Mouse (Mus musculus) G1E (cell line): ENCODE data around the gene Chp1. TPM values are rescaled to one million over a fixed set of nuclear protein-coding genes. Genes with fewer than 3 reads are reported as not detected.
"Not testable (repeated sequence)": the region's sequence is repeated elsewhere in the genome, so short reads cannot be mapped to it uniquely, and the experiment has no call there.

ENCODE experiments used
- ATAC-seq: 2 replicates; pipeline ENCODE4 v1.8.0; 2016; ENCODE audit warnings: mild to moderate bottlenecking; ENCODE audit not compliant: insufficient number of reproducible peaks, poor library complexity, low FRiP score, severe bottlenecking; ENCODE audit errors: extremely low read depth
- DNase-seq: peaks from one replicate; pipeline ENCODE4 v3.0.0; 2012; ENCODE audit warnings: low spot score
- H3K27me3 ChIP-seq: 2 replicates; pipeline ENCODE4 v1.6.1; 2012; ENCODE audit warnings: mild to moderate bottlenecking, low read length, inconsistent platforms; ENCODE audit not compliant: insufficient read depth
- H3K36me3 ChIP-seq: replicated peaks from 2 replicates; pipeline ENCODE3; 2012; ENCODE audit warnings: mild to moderate bottlenecking, inconsistent platforms
- H3K4me1 ChIP-seq: 2 replicates; pipeline ENCODE4 v1.6.1; 2012; ENCODE audit warnings: low read depth, low read length, inconsistent platforms, mixed read lengths; ENCODE audit not compliant: insufficient read depth
- H3K4me3 ChIP-seq: 2 replicates; pipeline ENCODE4 v1.5.1; 2012; ENCODE audit warnings: low read depth, mild to moderate bottlenecking, inconsistent platforms, low read length, moderate library complexity, mixed read lengths
- H3K9me3 ChIP-seq: replicated peaks from 2 replicates; pipeline ENCODE4 v1.6.1; 2012; ENCODE audit warnings: inconsistent platforms
- CTCF ChIP-seq: IDR thresholded peaks from 2 replicates; pipeline ENCODE4 v1.5.1; 2012; ENCODE audit warnings: low read depth, low read length, inconsistent platforms, mixed read lengths
- GATA1 ChIP-seq: IDR thresholded peaks from 2 replicates; pipeline ENCODE4 v1.6.1; 2012; ENCODE audit warnings: borderline replicate concordance, low read length, inconsistent platforms, mixed read lengths
- GATA2 ChIP-seq: IDR thresholded peaks from 2 replicates; pipeline ENCODE4 v1.6.1; 2012; ENCODE audit warnings: low read depth, low read length, inconsistent platforms, borderline replicate concordance
- POLR2AphosphoS5 ChIP-seq: IDR thresholded peaks from 2 replicates; pipeline ENCODE4 v1.6.1; 2012; ENCODE audit warnings: low read depth, low read length, inconsistent platforms; ENCODE audit not compliant: insufficient replicate concordance
- TAL1 ChIP-seq: conservative IDR thresholded peaks from 2 replicates; pipeline ENCODE4 v1.6.1; 2012; ENCODE audit warnings: low read depth, low read length, inconsistent platforms, mixed read lengths
- polyA plus RNA-seq: library from polyadenylated mRNA; stranded (reverse); fragments of >175 nt; gene quantifications from 2 replicates; pipeline ENCODE4 v1.2.3, GENCODE M21; 2012
- total RNA-seq, 2 experiments: library from RNA; stranded (forward) in 1 of 2; stranded (reverse) in 1 of 2; fragments of 200-1000 nt in 1 of 2; fragments of >200 nt in 1 of 2; fragmentation: Nextera tagmentation in 1 of 2; gene quantifications; 2 replicates each; pipeline ENCODE4 v1.2.3; 2014 to 2017

The Chp1 gene
- total and polyA plus RNA-seq, 3 experiments, result 17.3 to 108 (median 77.2) TPM

DNA sequence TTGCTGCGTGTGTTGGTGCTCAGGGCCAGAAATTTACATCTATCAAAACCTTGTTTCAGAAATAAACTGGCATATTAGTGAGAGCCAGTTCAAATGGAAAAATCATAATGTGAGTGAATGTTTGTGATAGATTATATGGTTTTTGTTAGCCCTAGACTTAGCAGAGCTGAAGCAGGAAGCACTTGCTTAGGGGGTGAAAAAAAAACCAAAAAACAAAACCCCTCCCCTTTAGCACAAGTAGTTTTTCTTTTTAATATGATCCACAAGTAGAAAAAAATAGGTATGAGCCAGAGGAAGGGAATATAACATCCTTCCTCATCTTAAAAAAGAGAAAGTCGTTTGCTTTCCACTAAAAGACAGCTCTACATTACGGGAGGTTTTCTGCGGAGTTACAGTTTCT, 47.8 kb downstream of the Chp1 start:
- H3K4me1 ChIP-seq, result peaks cover 30% of the 10 kb centered on the region
- no peak for ATAC-seq
- no peak for TF ChIP-seq CTCF
- no peak for TF ChIP-seq TAL1
- no peak for TF ChIP-seq GATA2
- TF ChIP-seq POLR2AphosphoS5, result no peak
- TF ChIP-seq GATA1, result no peak
- peaks cover 37% of the 10 kb centered on the region for H3K36me3 ChIP-seq
- no peaks in the 10 kb centered on the region for H3K9me3 ChIP-seq
- H3K4me3 ChIP-seq, result peak overlapping the region; percentile 99
- DNase-seq, result no peak
- no peaks in the 10 kb centered on the region for H3K27me3 ChIP-seq

GRCm38 (mm10) chr2:119596781-119597330, 49.4 kb downstream of the Chp1 start:
- H3K9me3 ChIP-seq, result no peaks in the 10 kb centered on the region
- no peak for TF ChIP-seq CTCF
- no peak for TF ChIP-seq TAL1
- no peak for TF ChIP-seq GATA1
- TF ChIP-seq POLR2AphosphoS5, result no peak
- no peak for TF ChIP-seq GATA2
- H3K36me3 ChIP-seq, result peaks cover 49% of the 10 kb centered on the region
- peaks cover 37% of the 10 kb centered on the region for H3K4me1 ChIP-seq
- ATAC-seq (no peak), DNase-seq (no peak)
- H3K27me3 ChIP-seq, result no peaks in the 10 kb centered on the region
- no peak overlapping the region for H3K4me3 ChIP-seq

DNA sequence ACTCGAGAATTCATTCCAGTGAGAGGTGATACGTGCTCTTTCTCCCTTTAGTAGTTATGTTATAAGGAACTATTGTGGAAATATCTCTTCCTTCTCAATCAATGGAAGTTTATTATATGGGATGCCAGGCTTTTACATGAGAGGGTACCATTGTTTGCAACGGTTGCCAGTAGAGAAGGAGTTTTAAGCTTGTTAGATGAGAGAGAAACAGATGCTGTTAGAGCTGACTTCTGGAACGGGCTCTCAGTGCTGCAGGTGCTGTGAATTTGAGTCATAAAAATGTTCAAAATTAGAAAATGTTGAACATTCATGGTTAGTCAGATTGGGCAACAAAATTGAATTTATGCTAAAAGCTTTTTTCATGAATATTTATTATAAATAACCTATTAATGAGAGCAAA, 53.5 kb downstream of the Chp1 start:
- TF ChIP-seq GATA2 (no peak), TAL1 (no peak)
- H3K36me3 ChIP-seq, result peaks cover 76% of the 10 kb centered on the region

DNA sequence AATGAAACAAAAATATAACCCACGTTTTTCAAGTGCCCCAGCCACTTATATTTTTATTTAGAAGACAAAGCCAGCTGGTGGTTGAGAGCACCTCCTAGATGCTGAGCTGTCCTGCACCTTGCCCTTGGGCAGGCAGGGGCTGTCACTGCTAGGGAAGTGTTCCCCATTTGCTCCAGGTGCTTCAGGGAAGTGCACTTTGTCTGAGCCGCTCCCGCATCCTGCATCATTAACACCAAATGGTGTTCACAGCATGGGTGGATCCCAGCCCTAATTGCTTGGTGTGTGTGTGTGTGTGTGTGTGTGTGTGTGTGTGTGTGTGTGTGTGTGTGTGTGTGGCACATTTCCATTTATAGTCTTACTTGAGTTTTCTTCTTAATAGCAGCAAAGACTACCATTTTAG, 54.1 kb downstream of the Chp1 start:
- not testable (repeated sequence) for H3K27me3 ChIP-seq, H3K4me3 ChIP-seq, H3K9me3 ChIP-seq, ATAC-seq, DNase-seq
- Histone ChIP-seq H3K4me1 (peaks cover 55% of the 10 kb centered on the region), H3K36me3 (peaks cover 76% of the 10 kb centered on the region)

More for the DNA sequence above, 53.5 kb downstream of the Chp1 start:
- Histone ChIP-seq H3K4me3 (no peak overlapping the region), H3K9me3 (no peaks in the 10 kb centered on the region), H3K27me3 (no peaks in the 10 kb centered on the region), H3K4me1 (peaks cover 54% of the 10 kb centered on the region)
- no peak for ATAC-seq
- no peak for DNase-seq

DNA sequence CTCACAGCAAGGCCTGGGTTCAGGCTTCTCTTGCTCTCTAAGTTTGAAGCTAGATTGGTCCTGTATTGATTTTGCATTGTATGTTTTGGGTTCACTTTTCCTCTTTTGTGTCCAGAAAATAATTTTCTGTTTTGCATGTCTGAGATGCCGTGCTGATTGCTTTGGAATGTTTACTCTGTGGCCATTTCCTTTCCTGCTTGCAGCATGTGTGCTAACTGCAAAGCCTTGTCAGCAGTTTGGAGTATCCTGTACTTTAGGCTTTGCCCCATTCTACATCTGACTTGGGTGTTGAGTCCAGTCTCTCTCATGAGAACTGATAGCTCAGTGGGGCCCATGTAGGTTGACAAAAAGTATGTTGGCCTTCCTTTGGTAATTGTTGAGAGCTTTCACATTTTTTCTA, 55.0 kb downstream of the Chp1 start:
- Histone ChIP-seq H3K27me3 (no peaks in the 10 kb centered on the region), H3K36me3 (peaks cover 74% of the 10 kb centered on the region), H3K4me3 (no peak overlapping the region), H3K9me3 (no peaks in the 10 kb centered on the region), H3K4me1 (peaks cover 55% of the 10 kb centered on the region)
- DNase-seq, result no peak
- TF ChIP-seq GATA2 (no peak), TAL1 (no peak), CTCF (no peak), POLR2AphosphoS5 (no peak), GATA1 (no peak)
- ATAC-seq, result no peak

- no peak for DNase-seq
- ATAC-seq, result no peak
- H3K4me1 ChIP-seq, result peaks cover 54% of the 10 kb centered on the region
- no peak overlapping the region for H3K4me3 ChIP-seq
- H3K9me3 ChIP-seq, result no peaks in the 10 kb centered on the region
- TF ChIP-seq GATA1 (no peak), TAL1 (no peak), CTCF (no peak), GATA2 (no peak), POLR2AphosphoS5 (no peak)
- peaks cover 73% of the 10 kb centered on the region for H3K36me3 ChIP-seq
- H3K27me3 ChIP-seq, result no peaks in the 10 kb centered on the region
Measured at GRCm38 (mm10) chr2:119603909-119604308, 56.4 kb downstream of the Chp1 start.

DNA sequence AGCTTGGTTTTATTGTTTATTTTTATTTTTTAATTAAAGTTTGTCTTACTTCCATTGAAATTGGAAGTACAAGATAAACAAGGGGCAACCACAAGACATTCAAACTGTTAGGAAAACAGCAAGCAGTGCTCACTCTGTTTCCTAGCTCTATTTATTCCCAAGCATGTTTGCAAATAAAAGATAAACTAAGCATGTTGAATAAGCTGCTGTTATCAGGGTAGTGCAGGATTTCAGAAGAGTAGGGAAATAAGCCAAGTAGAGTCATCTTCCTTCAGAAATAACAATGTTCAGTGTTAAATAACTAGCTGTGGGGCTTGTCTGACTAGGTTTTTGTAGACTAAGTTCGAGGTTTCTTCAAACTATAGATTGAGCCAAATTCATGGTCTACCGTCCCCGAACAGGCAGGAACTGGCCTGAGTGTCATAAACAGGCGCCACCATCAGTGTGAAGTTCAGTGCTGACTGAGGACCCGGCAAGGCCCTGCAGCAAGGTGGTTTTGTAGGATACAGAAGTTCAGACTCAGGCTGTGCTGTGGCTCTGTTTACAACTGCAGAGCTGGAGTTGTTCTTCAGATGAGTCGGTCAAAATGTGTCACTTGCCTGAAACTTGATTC, 58.0 kb downstream of the Chp1 start:
- TF ChIP-seq GATA1, result no peak
- TF ChIP-seq TAL1, result peak; percentile 70
- H3K4me3 ChIP-seq, result peak overlapping the region; percentile 48; the same call in 1 of the 2 replicates
- no peak for DNase-seq
- ATAC-seq, result peak; percentile 49
- H3K9me3 ChIP-seq, result no peaks in the 10 kb centered on the region
- H3K27me3 ChIP-seq, result no peaks in the 10 kb centered on the region
- H3K36me3 ChIP-seq, result peaks cover 74% of the 10 kb centered on the region
- peaks cover 46% of the 10 kb centered on the region for H3K4me1 ChIP-seq
